Mouse (Mus musculus) liver, adult 2 months (tissue): Measurements from ENCODE around the gene Ece1. TPM values are rescaled to one million over a fixed set of nuclear protein-coding genes. Genes with fewer than 3 reads are reported as not detected.

Experiments
- DNase-seq: peaks from one replicate; pipeline ENCODE4 v3.0.0-alpha.2; 2011; ENCODE audit warnings: low read depth, low spot score; ENCODE audit errors: extremely low read depth
- H3K27ac ChIP-seq: fragments of 200-500 bp; replicated peaks from 2 replicates; pipeline ENCODE4 v1.5.1; 2012; ENCODE audit warnings: low read depth, mild to moderate bottlenecking, control low read depth, inconsistent platforms, low read length; ENCODE audit not compliant: insufficient read depth
- H3K27me3 ChIP-seq: fragments of 200-500 bp; 2 replicates; pipeline ENCODE4 v1.6.1; 2012; ENCODE audit warnings: mild to moderate bottlenecking, moderate library complexity, low read length, inconsistent platforms; ENCODE audit not compliant: control insufficient read depth, insufficient read depth
- H3K36me3 ChIP-seq: fragments of 200-500 bp; 2 replicates; pipeline ENCODE4 v1.6.1; 2012; ENCODE audit warnings: low read length, inconsistent platforms; ENCODE audit not compliant: control insufficient read depth, insufficient read depth
- H3K4me1 ChIP-seq: fragments of 200-500 bp; 2 replicates; pipeline ENCODE4 v1.6.1; 2011; ENCODE audit warnings: low read length; ENCODE audit not compliant: control insufficient read depth, insufficient read depth
- H3K4me3 ChIP-seq: fragments of 200-500 bp; 2 replicates; pipeline ENCODE4 v1.5.1; 2011; ENCODE audit warnings: low read depth, mild to moderate bottlenecking, control low read depth, low read length, moderate library complexity; ENCODE audit not compliant: insufficient read depth
- H3K79me2 ChIP-seq: fragments of 200-500 bp; 2 replicates; pipeline ENCODE4 v1.6.1; 2012; ENCODE audit warnings: inconsistent platforms, mild to moderate bottlenecking, low read length, moderate library complexity; ENCODE audit not compliant: control insufficient read depth, insufficient read depth
- H3K9ac ChIP-seq: fragments of 200-500 bp; 2 replicates; pipeline ENCODE4 v1.6.1; 2012; ENCODE audit warnings: low read depth, mild to moderate bottlenecking, control low read depth, inconsistent platforms, low read length
- CTCF ChIP-seq: fragments of 200-500 bp; IDR thresholded peaks from 2 replicates; pipeline ENCODE4 v1.5.1; 2011; ENCODE audit warnings: low read depth, low read length, control low read depth
- POLR2A ChIP-seq: fragments of 200-500 bp; IDR thresholded peaks from 2 replicates; pipeline ENCODE4 v1.6.1; 2011; ENCODE audit warnings: low read length, control low read depth; ENCODE audit not compliant: insufficient read depth; ENCODE audit errors: extremely low read depth
- WGBS: fragments of 180-500 bp; shearing (Covaris S2); methylation state at CpG from one replicate; pipeline ENCODE4 v1.1.7; 2018; 5-methylcytosine and 5-hydroxymethylcytosine counted together
- polyA plus RNA-seq: library from polyadenylated mRNA; depleted of rRNA; stranded (reverse); fragments of >200 nt; gene quantifications from 2 replicates; pipeline ENCODE4 v1.2.3, GENCODE M21; 2012
- total RNA-seq: library from RNA; depleted of rRNA; stranded (reverse); fragments of >200 nt; gene quantifications from 2 replicates; pipeline ENCODE4 v1.2.3, GENCODE M21; 2014

Ece1 gene
- total and polyA plus RNA-seq, 2 experiments, result 213 to 630 TPM

DNA sequence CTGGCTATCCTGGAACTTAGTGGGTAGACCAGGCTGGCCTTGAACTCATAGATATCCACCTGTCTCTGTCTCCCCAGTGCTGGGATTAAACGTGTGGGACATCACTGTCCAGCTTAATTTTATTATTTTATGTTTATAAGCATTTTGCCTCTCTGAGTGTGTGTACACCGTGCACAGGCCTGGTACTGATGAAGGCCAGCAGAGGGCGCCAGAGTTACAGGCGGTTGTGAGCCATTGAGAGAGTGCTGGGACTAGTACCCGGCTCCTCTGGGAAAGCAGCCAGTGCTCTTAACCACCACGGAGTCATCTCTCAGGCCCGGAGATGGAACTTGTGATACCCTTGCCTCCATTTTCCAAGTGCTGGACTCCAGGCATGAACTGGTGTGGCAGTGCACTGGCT is 4.9 kb upstream of the Ece1 start:
- TF ChIP-seq POLR2A (no peak), CTCF (peak; percentile 87)
- Histone ChIP-seq H3K4me1 (peaks cover 18% of the 10 kb centered on the region), H3K9ac (no peak overlapping the region), H3K27ac (no peak overlapping the region), H3K36me3 (no peaks in the 10 kb centered on the region), H3K27me3 (no peaks in the 10 kb centered on the region), H3K4me3 (no peak overlapping the region), H3K79me2 (peaks cover 9% of the 10 kb centered on the region; the same call in 1 of the 2 replicates)
- DNase-seq, result no peak
- 58% methylated on average over 7 of the region's 7 CpGs for WGBS

DNA sequence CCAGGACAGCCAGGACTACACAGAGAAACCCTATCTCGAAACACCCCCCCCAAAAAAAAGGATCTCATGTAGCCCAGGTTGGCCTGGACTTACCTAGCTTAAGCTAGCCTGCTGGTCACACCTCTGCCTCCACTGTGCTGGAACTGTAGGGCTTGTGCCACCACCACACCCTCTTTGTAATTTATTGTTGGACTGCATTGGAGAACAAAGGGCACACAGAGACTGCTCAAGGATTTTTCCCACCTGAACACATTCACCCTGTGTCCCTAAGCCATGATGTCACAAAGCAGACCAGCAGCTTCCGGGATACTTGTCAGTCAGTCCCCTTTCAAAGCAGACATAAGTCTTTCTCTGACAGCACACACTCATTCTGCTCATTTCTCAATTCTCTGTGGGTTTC is 3.7 kb upstream of the Ece1 start:
- Histone ChIP-seq H3K27me3 (no peaks in the 10 kb centered on the region), H3K4me1 (peaks cover 18% of the 10 kb centered on the region), H3K27ac (no peak overlapping the region), H3K4me3 (no peak overlapping the region), H3K79me2 (peaks cover 19% of the 10 kb centered on the region; the same call in 1 of the 2 replicates), H3K9ac (no peak overlapping the region), H3K36me3 (no peaks in the 10 kb centered on the region)
- TF ChIP-seq CTCF (no peak), POLR2A (no peak)
- no peak for DNase-seq
- 85% methylated on average over 2 of the region's 2 CpGs for WGBS

DNA sequence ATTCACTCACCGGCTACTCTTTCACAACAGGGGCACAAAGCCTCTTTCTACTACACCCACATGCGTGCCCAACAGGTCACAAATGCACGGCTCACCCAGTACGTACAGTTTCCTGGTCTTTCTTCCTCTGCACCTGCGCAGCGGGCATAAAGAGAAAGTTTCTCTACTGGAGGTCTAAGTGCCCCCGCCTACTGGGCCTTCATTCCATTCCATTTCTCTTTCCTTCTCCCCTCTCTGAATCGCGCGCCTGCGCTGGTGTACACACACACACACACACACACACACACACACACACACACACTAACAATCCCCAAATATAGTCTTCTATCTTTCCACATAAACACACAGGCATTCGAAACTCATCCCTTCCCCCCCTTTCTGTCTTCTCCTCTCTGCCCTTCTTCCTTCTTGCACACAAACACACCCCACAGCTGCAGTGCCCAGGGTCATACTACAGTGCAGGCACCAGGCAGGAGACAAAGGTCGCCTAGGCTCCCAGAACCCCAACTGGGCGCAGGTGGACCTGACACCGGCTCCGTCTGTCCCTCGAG is 501 bp upstream of the Ece1 start:
- peak overlapping the region; percentile 96 for H3K27ac ChIP-seq
- H3K4me1 ChIP-seq, result peaks cover 20% of the 10 kb centered on the region

DNA sequence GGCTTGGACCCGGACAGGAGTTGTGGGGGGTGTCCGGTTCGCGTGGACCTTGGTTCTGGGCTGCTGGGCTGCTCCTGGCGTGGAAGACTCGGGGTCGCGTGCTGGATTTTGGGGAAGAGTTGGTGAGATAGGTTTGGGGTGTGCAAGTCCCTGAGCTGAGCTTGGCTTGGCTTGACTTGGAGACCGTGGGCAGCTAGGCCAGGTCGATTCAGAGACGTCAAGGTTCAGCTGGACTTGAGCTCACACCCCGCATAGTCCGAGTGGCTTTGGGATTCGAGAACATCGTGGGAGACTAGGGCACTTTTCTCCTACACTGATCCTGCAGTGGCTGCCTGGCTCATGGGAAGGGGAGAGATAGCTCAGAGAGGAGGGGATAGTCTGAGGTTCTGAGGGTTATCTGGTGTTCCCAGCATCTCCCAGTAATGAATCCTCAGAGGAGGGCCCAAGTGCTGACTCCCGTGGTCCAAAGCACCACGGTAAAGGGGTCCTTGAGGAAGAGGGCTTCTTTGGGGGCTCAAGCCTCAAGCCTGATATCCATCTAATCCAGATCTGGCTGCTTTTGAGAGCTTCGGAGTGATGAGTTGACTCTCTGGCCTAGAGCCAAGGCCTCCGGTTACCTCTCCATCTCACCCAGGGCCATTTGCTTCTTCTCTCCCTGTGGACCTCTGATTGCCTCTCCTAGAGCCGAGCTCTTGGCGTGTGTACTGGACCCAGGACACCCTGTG is 641 bp downstream of the Ece1 start:
- H3K79me2 ChIP-seq, result peaks cover 28% of the 10 kb centered on the region; the same call in 1 of the 2 replicates
- peak overlapping the region; percentile 89 for H3K4me3 ChIP-seq
- H3K36me3 ChIP-seq, result no peaks in the 10 kb centered on the region
- H3K27ac ChIP-seq, result peak overlapping the region; percentile 88
- DNase-seq, result peak; percentile 76
- peaks cover 25% of the 10 kb centered on the region for H3K4me1 ChIP-seq
- TF ChIP-seq CTCF (no peak), POLR2A (no peak)
- H3K9ac ChIP-seq, result peak overlapping the region; percentile 95
- 3% methylated on average over 21 of the region's 21 CpGs for WGBS
- H3K27me3 ChIP-seq, result no peaks in the 10 kb centered on the region

More for the DNA sequence above, 501 bp upstream of the Ece1 start:
- DNase-seq, result peak; percentile 89
- H3K79me2 ChIP-seq, result peaks cover 32% of the 10 kb centered on the region; the same call in 1 of the 2 replicates
- peak overlapping the region; percentile 89 for H3K4me3 ChIP-seq
- no peaks in the 10 kb centered on the region for H3K27me3 ChIP-seq
- H3K9ac ChIP-seq, result peak overlapping the region; percentile 79
- no peaks in the 10 kb centered on the region for H3K36me3 ChIP-seq
- WGBS, result 3% methylated on average over 17 of the region's 17 CpGs
- TF ChIP-seq CTCF (no peak), POLR2A (no peak)

DNA sequence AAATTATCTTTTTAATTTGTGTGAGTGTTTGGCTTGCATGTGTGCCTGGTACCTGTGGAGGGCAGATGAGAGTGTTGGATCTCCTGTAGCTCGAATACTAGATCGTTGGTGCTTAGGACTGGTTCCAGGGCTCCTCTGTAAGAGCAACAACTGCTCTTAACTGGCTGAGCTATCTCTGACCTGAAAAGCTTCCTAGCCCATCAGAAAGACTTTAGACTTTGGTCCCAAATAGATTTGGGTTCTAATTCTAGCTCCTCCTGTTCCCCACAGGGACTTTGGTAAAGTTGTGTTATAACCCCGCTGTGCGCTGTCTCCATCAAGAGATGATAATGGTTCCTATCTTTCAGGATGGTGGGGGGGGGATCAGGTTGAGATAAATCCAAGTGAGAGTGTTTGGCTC is 2.0 kb downstream of the Ece1 start:
- peak overlapping the region; percentile 89 for H3K4me3 ChIP-seq
- peaks cover 31% of the 10 kb centered on the region; the same call in 1 of the 2 replicates for H3K79me2 ChIP-seq
- DNase-seq, result peak; percentile 98
- H3K27me3 ChIP-seq, result no peaks in the 10 kb centered on the region
- WGBS, result 16% methylated on average over 4 of the region's 4 CpGs
- H3K4me1 ChIP-seq, result peaks cover 35% of the 10 kb centered on the region
- H3K9ac ChIP-seq, result peak overlapping the region; percentile 95
- H3K36me3 ChIP-seq, result no peaks in the 10 kb centered on the region
- peak; percentile 16; the same call in 1 of the 2 replicates for TF ChIP-seq CTCF
- no peak for TF ChIP-seq POLR2A
- peak overlapping the region; percentile 88 for H3K27ac ChIP-seq

DNA sequence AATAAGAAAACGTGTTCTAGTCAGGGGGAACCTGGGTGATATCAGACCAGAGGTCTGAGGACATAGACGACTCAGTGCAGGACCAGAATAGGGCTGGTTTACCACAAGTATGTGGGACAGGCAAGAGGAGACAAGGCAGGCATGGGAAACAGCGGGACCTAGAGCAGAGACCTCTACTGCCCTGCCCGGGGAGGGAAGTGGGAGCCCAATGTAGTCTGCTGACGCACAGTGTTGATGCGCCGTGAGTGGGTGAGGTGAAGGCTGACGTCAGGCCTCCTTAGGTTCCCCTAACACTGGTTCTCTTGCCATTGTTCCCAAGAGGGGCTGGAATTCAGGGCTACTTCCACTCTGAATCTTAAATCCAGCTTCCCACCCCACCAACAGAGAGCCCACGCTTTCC is 2.7 kb downstream of the Ece1 start:
- Histone ChIP-seq H3K79me2 (peaks cover 39% of the 10 kb centered on the region), H3K4me3 (peak overlapping the region; percentile 2), H3K27ac (peak overlapping the region; percentile 68), H3K36me3 (no peaks in the 10 kb centered on the region), H3K27me3 (no peaks in the 10 kb centered on the region), H3K4me1 (peaks cover 41% of the 10 kb centered on the region), H3K9ac (peak overlapping the region; percentile 69)
- peak; percentile 53 for DNase-seq
- TF ChIP-seq CTCF (no peak), POLR2A (no peak)
- WGBS, result 23% methylated on average over 9 of the region's 9 CpGs
